Mouse (Mus musculus): ENCODE measurements at regions not wholly inside any gene's neighbourhood (a gene's known extent, or its start where the extent isn't known, plus 50 kb on each side); places are given as distances from the start of the nearest gene placed in this dataset.

DNA sequence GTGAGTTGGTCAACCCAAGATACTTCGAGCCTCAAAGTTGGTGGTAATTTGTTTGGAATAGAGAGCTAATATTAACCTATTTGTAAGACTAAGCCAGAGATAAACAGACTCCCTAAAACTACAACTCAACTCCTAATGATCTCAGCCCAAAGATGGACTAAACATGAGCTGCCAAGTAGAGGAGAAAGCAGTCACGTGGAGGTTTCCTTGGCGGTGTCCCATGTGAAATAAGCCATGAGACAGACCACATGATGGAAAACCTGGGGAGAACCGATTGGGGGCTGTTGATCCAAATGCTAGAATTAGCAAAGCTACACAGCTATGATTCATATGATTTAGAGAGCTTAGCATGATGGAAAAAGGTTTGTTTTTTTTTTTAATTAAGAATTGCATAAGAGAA, 198.6 kb downstream of the Cog6 start:
- TF ChIP-seq CTCF (IDR thresholded peaks at IDR 0.05; ENCODE audit: borderline replicate concordance, insufficient read depth, low read depth, low read length) (no peak), POLR2A (IDR thresholded peaks at IDR 0.05; ENCODE audit: borderline replicate concordance, insufficient read depth, low read length) (no peak)

Measured in cerebellum, adult 2 months (tissue).